Mouse (Mus musculus) forebrain, postnatal 0 days (tissue): ENCODE data around the gene Prpsap2. TPM values are rescaled to one million over a fixed set of nuclear protein-coding genes. Genes with fewer than 3 reads are reported as not detected.
A peak's percentile ranks its signal among the peaks of the same experiment; 100 is the strongest.

Source experiments
- ATAC-seq: fragments of 200-750 bp; cut with Nextera tagmentation; 2 replicates; pipeline ENCODE4 v1.8.0; 2017; ENCODE audit warnings: mild to moderate bottlenecking, moderate library complexity
- DNase-seq: peaks from one replicate; pipeline ENCODE4 v3.0.0-alpha.2; 2015
- H3K27ac ChIP-seq: fragments of 300-500 bp; sonication (generic); 2 replicates; pipeline ENCODE4 v1.5.1; 2014; ENCODE audit warnings: low read depth, mild to moderate bottlenecking, antibody characterized with exemption, low read length, moderate library complexity, mixed read lengths
- H3K27me3 ChIP-seq: fragments of 300-500 bp; sonication (generic); 2 replicates; pipeline ENCODE4 v1.6.1; 2014; ENCODE audit warnings: mild to moderate bottlenecking, low read length, mixed read lengths; ENCODE audit not compliant: insufficient read depth
- H3K36me3 ChIP-seq: fragments of 300-500 bp; sonication (generic); 2 replicates; pipeline ENCODE4 v1.6.1; 2014; ENCODE audit warnings: mild to moderate bottlenecking, moderate library complexity; ENCODE audit not compliant: insufficient read depth
- H3K4me1 ChIP-seq: fragments of 300-500 bp; sonication (generic); 2 replicates; pipeline ENCODE4 v1.6.1; 2014; ENCODE audit warnings: antibody characterized with exemption; ENCODE audit not compliant: insufficient read depth
- H3K4me2 ChIP-seq: fragments of 300-500 bp; sonication (generic); 2 replicates; pipeline ENCODE4 v1.6.1; 2014; ENCODE audit warnings: low read depth, mild to moderate bottlenecking, moderate library complexity
- H3K4me3 ChIP-seq: fragments of 300-500 bp; sonication (generic); 2 replicates; pipeline ENCODE4 v1.5.1; 2014; ENCODE audit warnings: low read depth, low read length, mixed read lengths
- H3K9ac ChIP-seq: fragments of 300-500 bp; sonication (generic); 2 replicates; pipeline ENCODE4 v1.6.1; 2014; ENCODE audit warnings: mild to moderate bottlenecking
- H3K9me3 ChIP-seq: fragments of 300-500 bp; sonication (generic); 2 replicates; pipeline ENCODE4 v1.6.1; 2016; ENCODE audit warnings: low read length
- CTCF ChIP-seq: sonication (generic); IDR thresholded peaks from 2 replicates; pipeline ENCODE4 v1.5.1; 2016; ENCODE audit warnings: antibody characterized with exemption, control low read depth, low read depth
- WGBS: fragments of 180-500 bp; shearing (Covaris S2); extraction: QIAGEN DNeasy Blood & Tissue Kit; methylation state at CpG from one replicate; pipeline ENCODE4 v1.1.7; 2014; 5-methylcytosine and 5-hydroxymethylcytosine counted together
- polyA plus RNA-seq: library from polyadenylated mRNA; unstranded; fragments of >200 nt; fragmentation: Nextera tagmentation; extraction: Ambion mirVana; gene quantifications from 2 replicates; pipeline ENCODE4 v1.2.1, GENCODE M21; 2015
- total RNA-seq: library from RNA; depleted of rRNA; stranded (reverse); fragments of >200 nt; gene quantifications from 2 replicates; pipeline ENCODE4 v1.2.3, GENCODE M21; 2014; rRNA removed

Gene Prpsap2
- total and polyA plus RNA-seq, 2 experiments from 2014 or later: 50.3 to 62.9 TPM

- no peak for DNase-seq
- Histone ChIP-seq H3K4me1 (no peaks in the 10 kb centered on the region), H3K27me3 (peaks cover 25% of the 10 kb centered on the region), H3K4me3 (no peak overlapping the region), H3K4me2 (no peak overlapping the region), H3K27ac (no peak overlapping the region), H3K9me3 (no peaks in the 10 kb centered on the region), H3K9ac (no peak overlapping the region), H3K36me3 (no peaks in the 10 kb centered on the region)
- ATAC-seq: no peak
- TF ChIP-seq CTCF: no peak
- WGBS: 79% methylated on average over 8 of the region's 8 CpGs
These were observed 76.7 kb downstream of the Prpsap2 start for GRCm38 (mm10) chr11:61685119-61685725.

GRCm38 (mm10) chr11:61683907-61684731 is 77.8 kb downstream of the Prpsap2 start, which contains the start of gene Fam83g:
TSS of gene Fam83g (plus strand) at chr11:61684091.
- H3K4me2 ChIP-seq: peak within 1 kb of the TSS; percentile 45
- H3K27me3 ChIP-seq: peaks cover 25% of the 10 kb centered on the region
- no peak for TF ChIP-seq CTCF
- ATAC-seq: no peak
- no peak for DNase-seq
- no peak within 1 kb of the TSS for H3K9ac ChIP-seq
- H3K4me3 ChIP-seq: peak within 1 kb of the TSS; percentile 32
- H3K36me3 ChIP-seq: no peaks in the 10 kb centered on the region
- H3K4me1 ChIP-seq: no peaks in the 10 kb centered on the region
- 2% methylated on average over 76 of the region's 76 CpGs for WGBS
- no peak within 1 kb of the TSS for H3K27ac ChIP-seq
- H3K9me3 ChIP-seq: no peaks in the 10 kb centered on the region

Other genes with a start within 250 kb of the Prpsap2 start
- 68.9 and 80.6 TPM in 2 replicates for gene Epn2, start 182.4 kb downstream of the Prpsap2 start, total RNA-seq
- gene Epn2, start 182.4 kb downstream of the Prpsap2 start, polyA plus RNA-seq: 60.7 and 77.3 TPM in 2 replicates
- gene Grap, start 108.8 kb downstream of the Prpsap2 start, total RNA-seq: 4.9 and 5.6 TPM in 2 replicates
- gene Grap, start 108.8 kb downstream of the Prpsap2 start, polyA plus RNA-seq: 4.7 and 6.9 TPM in 2 replicates
- 0.38 and 0.86 TPM in 2 replicates for gene Fam83g, start 78.0 kb downstream of the Prpsap2 start, total RNA-seq
- 0.15 and 0.19 TPM in 2 replicates for gene Fam83g, start 78.0 kb downstream of the Prpsap2 start, polyA plus RNA-seq
- 0.08 and 0.10 TPM in 2 replicates for gene Slc5a10, start 41.3 kb downstream of the Prpsap2 start, total RNA-seq
- gene Slc5a10, start 41.3 kb downstream of the Prpsap2 start, polyA plus RNA-seq: 0.09 and 0.16 TPM in 2 replicates
- gene Ulk2, start 93.0 kb upstream of the Prpsap2 start, total RNA-seq: 130 and 144 TPM in 2 replicates
- 32.1 and 37.8 TPM in 2 replicates for gene Ulk2, start 93.0 kb upstream of the Prpsap2 start, polyA plus RNA-seq
- 19.5 and 22.8 TPM in 2 replicates for gene Akap10, start 168.2 kb upstream of the Prpsap2 start, total RNA-seq
- 3.6 and 6.2 TPM in 2 replicates for gene Akap10, start 168.2 kb upstream of the Prpsap2 start, polyA plus RNA-seq
- 16.5 and 20.5 TPM in 2 replicates for gene Specc1, start 194.7 kb upstream of the Prpsap2 start, total RNA-seq
- gene Specc1, start 194.7 kb upstream of the Prpsap2 start, polyA plus RNA-seq: 7.8 and 10.6 TPM in 2 replicates